Mouse (Mus musculus) spleen, adult 12 weeks (tissue): ENCODE data around the gene Efcab11.

Experiments used
- DNase-seq: peaks from one replicate; pipeline ENCODE4 v3.0.0; 2022; ENCODE audit warnings: low spot score

Efcab11 gene

DNA sequence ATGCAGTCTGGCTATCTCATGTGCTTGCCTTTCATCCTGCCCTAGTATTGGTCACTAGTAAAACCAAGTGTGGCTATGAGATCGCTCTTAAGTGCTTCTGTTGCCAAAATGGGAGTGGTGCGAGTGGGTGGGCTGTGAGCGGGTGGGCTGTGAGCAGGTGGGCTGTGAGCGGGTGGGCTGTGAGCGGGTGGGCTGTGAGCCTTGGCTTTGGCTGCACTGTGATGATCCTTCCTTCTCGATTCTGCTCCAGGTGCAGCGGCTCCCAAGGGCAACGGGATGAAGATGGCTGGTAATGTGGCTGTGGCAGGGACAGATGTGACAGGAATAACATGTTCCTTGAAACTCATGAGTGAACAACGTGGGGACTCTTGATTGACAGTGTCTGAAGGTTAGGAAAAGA lies 128.0 kb downstream of the Efcab11 start:
- no peak for DNase-seq

DNA sequence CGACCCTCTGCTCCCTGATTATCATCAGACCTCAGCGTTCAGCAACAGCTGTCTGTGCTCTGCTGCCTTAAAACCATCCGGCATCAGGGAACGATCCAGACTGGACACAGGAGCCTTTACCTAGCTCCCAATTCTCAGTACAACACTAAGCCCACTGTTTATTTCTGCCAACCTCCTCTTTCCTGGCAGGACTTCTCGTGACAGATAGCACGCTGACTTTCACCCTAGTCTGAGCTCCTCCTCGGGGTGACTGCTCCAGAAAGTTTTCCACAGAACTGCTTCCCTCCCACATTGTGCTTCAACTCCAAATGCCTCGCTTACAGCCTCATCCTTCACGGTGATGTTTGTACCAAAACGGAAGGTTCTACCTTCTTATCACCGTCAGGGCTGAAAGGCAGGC lies 131.3 kb downstream of the Efcab11 start:
- DNase-seq = no peak

DNA sequence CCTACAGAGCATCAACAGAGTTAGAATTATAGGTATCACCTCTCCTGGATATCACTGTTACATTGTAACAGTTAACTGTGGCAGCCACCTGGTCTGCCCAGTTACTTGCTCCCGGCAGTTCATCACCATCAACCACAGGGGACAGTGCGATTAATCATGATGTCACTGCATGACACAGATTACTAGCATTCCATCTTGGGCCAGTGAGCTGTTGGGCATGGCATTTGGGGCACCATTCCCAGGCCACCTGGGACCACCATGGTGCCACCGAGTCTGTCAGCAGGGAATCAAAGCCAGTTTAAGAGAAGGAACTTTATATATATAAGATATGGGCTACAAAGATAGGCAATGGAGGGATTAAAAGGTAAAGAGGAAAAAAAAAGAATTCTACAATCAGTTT lies 134.8 kb downstream of the Efcab11 start:
- DNase-seq = no peak

DNA sequence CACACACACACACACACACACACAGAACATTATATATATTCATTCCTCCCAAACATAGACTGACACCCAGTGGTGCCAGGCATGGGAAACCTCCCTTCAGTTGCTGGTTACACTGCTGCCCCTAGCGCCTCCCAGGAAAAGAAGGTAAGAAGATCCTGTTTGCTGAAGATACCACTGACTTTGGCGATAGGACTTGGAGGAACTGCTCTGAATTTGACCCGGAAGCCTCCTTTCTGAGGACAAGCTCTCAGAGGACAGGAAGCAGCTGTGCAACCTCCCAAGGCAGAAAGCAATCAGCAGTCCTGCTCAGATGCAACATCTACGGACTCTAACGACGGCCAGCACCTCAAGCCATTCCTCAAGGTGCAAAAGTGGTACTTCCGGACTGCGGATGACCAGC lies 142.6 kb downstream of the Efcab11 start:
- DNase-seq = no peak

DNA sequence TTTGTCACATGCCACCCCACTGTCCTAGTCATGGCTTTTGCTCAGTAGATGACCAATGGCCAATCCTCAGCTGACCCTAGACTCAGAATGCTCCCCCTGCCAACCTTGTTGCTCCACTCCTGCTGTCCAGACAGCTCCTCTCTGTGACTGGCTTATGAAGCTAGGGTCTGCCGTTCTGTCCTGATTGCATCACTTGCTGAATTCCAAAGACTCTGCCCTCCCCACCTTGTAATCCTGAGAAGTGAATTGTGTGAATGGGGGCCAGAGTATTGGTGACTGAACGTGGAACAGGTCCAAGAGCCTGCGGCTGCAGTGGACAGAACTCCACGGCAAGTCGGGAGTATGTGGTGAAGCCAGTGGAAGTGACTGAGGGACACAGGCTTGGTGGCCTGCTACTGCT lies 145.0 kb downstream of the Efcab11 start:
- DNase-seq = no peak

DNA sequence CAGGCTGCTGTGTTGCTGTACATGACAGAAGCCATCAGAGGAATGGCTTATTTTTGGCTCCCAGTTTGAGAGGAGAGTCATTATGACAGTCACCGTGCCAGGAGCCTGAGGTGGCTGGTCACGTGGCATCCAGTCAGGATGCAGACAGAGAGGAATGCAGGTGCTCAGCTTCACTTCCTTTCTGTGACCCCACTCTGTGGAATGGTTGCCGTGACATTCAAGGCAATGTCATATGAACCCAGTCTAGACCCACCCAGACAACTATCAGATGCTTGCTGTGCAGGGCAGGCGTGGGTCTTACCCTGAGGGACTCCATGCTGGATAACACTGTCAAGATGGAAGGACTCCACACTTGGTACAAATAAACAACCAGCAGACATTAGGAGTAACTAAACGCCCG lies 146.0 kb downstream of the Efcab11 start:
- no peak for DNase-seq

DNA sequence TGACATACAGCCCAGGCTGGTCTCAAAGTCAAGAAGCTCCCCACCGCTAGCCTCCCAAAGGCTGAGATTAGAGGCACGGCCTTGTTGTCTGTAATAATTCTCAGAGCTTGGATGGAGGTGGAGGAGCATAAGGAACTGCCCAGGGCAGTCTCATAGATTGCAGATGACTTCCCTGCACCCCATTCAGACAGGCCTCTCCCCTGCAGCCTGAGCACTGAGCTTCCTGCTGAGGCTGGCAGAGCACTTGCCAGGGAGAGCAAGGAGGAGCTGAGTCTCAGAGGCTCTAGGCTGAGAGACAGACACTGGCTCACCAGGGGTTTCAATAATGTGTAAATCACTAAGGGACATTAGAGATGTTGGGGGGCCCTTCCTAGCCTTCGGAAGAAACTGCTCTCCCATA lies 147.3 kb downstream of the Efcab11 start:
- DNase-seq = no peak

DNA sequence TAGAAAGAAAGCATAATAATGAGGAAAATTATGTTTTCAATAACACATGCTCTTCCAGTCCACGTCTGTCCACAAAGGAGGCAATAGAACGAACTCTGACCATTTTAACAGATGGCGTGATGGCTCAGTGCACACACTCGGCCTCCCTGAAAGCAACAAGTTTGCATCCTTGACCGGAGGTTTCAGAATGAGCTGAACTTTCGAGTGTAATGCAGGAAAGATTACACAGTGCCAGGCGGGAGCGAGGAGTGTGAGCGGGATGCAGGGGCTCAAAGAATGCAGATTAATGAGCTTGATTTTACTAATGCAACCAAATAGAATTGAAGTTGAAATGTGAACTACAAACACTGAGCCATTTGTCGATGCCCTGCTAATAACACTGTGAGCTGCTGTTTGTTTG lies 149.1 kb downstream of the Efcab11 start:
- no peak for DNase-seq

DNA sequence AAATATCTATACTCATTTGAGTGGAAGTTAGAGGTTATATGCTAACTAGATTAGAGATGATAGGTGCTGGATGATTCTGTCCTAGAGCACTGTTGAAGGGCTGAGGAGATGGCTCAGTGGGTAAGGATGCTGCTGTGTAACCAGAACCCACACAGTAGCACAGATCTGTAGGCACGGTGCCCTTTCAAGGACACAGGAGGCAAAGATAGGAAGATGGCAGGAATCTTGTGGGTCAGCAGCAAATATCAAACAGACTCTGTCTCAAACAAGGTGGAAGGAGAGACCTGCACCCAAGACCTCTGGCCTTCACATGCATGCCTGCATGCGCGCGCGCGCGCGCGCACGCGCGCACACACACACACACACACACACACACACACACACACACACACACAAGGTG lies 160.0 kb downstream of the Efcab11 start:
- DNase-seq = no peak

DNA sequence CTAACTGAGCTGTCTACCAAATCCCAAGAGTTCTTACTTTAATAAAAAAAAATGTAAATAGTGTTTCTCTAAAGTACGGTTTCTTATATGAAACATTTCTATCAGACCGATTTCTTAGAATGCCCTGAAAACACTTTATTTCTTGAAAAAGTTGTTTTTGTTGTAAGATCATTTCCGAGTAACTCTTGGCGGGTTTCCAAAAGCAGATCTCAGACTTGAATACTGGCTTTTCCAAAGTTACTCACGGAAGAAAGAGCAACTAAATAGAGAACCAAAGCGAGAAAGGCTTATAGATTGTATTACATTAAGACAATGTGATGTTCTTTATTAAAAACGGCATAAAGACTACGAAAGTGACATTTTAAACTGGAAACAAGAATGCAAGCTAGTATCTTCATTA lies 160.4 kb downstream of the Efcab11 start:
- no peak for DNase-seq

DNA sequence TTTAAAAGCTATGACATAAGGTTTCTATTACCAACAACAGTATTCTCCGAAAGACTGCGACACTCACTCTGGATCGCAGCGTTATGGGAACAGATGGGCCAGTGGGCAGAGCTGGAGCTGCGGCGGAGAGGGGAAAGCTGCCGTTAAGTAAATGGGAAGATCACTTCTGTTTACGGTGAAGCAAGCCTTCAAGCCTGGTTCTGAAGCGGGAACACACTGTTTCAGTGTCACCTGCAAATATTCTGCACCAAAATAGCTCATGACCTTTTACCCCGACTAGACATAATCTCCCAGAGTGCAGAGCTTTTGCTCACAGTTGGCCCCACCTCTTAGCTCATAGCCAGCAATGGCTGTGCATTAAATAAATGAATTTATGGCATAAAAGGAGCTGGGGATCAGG lies 162.9 kb downstream of the Efcab11 start:
- no peak for DNase-seq

DNA sequence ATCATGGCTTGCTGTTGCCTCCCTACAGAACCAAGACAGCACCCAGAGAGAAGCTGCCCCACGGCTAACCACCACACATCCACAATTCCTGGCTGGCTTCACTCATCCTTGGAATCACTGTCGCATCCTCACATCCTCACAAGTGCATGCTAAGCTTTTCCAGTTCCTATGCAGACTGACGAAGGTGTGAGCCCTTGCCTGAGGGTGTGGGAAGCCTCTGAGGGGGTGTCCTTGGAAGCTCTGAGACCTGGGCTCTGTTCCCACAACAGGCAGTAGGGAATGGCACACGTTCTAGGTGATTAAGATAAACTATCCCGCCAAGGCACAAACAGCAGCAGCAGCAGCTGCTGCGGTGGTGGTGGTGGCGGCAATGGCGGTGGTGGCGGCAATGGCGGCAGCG lies 164.5 kb downstream of the Efcab11 start:
- no peak for DNase-seq

DNA sequence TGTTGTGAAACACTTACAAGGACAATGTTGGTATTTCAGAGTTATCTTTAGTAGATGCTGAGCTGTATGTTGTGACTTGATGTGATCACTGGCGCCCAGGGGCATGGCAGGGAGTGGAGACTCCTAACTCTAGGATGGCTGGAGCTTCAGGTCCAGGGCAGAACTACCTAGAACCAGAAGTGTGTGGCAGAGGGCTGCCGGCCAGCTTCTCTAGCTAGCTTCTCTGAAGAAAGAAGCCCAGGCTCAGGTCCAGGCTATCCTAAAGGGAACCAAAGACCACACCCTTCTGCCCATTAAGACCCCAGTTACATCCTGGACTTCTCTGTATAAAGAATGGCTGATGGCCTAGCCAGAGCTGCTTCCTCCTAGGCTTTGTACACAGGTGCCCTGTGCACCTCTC lies 166.1 kb downstream of the Efcab11 start:
- no peak for DNase-seq

DNA sequence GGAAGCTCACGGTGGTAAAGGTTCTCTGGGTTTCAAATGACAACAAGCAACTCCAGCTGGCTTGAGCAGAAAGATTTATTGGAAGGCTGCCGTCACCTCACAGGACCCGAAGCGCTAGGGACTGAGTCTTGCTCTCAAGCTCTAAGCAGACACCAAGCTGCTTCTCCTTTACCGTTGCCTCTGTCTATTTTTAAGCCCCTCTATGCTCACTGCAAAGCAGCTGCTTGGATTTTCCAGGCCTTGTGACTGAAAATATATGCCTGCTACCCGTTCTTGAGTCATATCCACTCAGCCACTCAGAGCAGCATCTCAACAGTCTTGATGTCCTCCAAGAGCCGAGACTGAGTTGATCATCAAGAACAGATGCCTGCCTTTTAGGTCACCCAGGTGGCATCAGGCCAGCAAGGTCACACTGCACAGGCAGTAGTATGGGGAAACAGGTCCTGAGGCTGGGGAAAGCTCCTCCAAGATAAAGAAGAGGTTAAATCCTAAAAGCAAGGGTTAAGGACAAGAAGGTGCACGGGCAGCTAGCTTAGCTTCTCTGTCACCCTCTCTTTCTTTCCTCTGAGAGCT lies 168.1 kb downstream of the Efcab11 start:
- DNase-seq = no peak

DNA sequence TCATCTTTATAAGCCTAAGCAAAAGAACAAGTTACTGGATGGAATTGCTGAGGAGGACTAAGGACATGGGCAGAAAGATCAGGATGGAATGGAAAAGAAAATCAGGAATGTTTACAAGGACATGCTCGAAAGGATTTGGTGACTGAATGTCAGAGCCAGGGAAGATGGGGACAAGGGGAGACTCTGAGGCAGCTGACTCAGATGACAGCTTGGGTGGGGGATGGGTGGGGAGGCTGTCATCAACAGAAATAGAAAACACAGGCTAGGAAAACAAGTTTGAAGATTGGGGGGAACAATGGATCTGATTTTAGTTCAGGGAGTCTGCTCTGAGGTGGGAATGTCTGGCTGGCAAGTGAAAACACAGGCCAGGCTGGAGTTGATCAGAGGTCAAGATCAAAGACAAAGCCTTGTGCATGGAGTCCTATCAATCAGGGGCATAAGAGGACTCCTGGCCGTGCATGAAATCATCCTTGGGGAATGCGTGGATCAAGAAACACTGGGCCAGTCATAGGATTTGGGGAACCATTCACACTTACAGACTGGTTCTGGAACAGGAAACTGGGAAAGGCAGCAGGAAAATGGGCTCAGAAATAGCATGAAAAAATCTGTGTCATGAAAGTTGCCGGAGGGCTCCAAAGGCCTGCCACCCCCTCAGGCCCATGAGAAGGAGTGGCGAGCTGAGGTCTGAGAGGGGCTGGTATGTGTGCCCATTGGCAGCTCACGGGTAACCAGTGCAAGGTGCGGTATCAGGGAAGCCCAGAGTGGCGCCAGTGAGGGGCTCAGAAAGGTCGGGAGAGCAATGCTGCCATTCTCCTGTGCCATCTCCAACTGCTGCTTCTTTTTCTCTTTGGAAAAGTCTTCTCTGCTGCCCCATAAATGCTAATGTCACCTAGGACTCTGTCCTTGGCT lies 168.9 kb downstream of the Efcab11 start:
- DNase-seq = no peak

DNA sequence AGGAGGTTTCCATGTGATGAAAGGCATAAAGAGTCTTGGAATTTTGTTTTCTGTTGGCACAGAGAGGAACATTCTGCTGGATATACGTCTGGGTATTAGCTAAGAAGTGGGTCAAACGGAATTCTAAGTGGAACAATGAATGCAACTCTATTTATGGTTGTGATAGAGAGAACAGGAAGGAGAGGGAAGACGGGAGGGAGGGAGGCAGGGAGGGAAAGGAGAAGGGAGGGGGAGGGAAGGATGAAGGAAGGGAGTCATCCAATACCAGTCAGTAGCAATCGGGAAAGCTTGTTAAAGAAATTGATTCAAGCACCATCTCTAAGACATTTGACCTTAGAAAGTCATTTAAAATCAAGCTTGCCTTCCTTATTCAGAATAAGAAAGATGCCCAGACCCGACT lies 172.0 kb downstream of the Efcab11 start:
- no peak for DNase-seq

DNA sequence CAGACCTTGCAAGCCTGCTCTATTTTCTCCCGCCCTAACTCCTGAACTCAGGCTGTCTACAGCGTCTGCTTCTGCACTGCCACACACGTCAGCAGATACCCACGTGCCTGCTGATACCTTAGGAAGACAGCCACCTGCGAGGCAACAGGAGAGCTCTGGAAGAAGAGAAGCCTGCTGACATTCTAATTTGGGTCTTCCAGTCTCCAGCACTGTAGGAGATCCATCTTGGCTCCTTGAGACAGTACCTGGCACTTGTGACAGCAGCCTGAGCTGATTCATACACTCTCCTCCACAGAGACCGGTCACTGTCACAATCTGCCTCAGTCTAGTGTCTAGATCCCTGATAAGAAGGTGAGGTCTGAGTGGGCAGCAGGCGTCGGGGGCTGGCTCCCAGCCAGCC lies 182.0 kb downstream of the Efcab11 start:
- no peak for DNase-seq

DNA sequence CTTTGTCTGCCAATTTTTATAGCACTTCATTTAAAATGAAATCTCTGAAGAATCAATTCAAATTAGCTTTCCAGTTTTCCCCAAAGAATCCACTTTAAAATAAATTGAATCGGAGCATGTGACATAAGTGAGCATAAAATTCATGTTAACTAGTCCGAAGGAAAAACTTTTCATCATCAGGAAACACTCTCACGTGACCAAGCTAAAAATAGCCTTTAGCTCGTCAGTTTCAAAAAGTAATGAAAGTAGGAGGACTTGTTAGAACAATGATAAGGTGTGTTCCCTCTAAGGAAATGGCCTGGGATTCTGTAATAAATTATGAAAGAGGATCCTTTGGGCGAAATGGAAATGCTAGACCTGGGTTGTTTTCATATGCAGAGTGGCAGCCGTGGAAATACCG lies 183.9 kb downstream of the Efcab11 start:
- DNase-seq = no peak

DNA sequence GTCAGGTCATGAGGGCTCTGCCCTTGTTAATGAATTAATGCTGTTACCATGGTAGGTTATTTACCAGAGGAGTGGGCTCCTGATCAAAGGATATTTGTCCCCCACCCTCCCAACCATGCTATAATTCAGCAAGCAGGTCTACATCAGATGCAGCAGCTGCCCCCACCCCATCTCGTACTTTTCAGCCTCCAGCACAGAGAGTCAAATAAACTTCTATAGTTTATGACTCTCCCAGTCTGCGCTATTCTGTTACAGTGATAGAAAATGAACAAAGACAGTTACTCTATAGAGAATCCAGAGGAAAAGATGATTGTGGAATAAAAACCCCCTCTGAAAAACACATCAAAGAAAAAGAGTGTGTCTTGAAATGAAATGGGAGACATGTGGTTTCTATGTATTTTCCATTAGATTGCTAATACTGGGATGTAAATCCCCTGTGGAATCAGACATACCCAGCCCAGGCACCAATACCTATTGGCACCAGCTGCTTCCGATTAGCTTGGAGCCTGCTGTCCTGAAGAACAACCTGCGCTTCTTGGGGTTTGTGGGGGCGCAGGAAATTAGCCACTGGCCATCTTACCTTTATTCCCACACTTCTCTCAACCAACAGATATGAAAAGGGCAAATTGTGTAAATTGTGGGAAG lies 184.7 kb downstream of the Efcab11 start:
- no peak for DNase-seq

DNA sequence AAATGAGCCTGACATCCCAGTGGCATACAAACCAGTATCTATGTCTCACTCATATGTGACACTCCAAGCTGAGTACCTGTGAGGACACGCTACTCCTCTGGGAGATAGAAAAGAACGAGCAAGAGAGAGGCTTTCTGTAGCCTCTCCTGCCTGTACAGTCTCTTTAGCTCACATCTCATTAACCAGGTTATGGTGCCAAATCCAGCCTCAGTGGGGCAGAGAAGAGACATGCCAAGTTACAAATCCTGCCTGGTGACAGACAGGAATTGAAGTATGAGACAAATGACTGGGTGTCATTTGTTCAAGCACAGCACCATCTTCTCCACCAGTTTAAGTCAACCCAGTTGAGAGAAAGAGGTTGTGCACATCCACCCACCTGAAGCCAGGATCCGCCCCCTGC lies 190.2 kb downstream of the Efcab11 start:
- no peak for DNase-seq

DNA sequence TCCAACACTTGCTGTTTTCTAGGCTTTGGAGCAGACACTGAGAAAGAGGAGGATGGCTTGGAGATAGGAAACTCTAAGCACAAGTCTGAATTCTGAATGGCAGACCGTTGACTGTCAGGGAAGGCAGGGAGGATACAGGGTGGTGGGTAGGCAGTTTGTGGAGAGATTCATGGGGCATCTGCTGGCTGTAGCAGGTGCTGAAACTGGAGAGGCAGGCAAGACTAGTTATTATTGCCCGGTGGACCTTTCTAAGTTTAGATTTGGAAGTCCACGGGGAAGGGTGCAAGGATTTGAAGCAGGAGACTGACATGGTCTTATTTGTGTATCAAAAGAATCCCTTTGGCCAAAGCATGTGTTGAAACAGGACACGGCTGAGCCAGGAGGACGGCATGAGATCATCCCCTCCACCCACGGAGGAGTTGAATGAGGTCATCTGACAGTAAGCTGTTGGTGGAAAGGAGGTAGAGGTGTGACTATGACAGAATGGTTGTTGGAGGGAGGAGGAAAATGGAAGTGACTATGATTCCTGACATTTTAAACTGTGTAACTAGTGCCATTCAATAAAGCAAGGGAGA lies 197.7 kb downstream of the Efcab11 start:
- DNase-seq = no peak

DNA sequence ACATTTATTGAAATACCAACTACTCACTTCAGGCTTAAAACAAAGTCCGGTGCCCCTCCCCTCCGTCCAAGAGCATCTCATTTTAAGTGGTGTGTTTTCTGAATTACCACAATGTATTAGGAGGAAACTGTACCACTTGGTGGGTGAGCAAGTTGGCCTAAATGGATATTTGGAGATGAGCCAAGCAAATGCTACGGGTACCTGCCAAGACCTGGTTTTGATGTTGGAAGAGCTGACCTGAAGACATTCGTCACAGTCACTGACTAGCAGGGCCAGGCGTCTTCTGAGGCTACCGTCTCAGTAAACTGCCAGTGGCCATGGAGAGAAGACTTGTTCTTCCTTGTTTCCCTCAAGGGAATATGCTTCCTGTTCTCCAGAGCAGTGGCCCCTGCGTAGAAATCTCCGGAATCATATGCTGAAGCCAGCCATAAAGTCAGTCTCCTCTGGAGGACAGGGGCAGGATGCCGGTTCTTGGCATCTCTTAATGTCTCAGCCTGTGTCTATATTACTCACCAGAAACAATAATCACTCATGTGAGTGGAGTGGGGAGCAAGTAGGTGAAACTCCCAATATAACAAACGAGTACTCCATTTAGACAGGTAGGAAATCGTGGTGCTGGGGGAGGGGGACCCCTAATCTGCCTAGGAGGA lies 198.7 kb downstream of the Efcab11 start:
- no peak for DNase-seq

DNA sequence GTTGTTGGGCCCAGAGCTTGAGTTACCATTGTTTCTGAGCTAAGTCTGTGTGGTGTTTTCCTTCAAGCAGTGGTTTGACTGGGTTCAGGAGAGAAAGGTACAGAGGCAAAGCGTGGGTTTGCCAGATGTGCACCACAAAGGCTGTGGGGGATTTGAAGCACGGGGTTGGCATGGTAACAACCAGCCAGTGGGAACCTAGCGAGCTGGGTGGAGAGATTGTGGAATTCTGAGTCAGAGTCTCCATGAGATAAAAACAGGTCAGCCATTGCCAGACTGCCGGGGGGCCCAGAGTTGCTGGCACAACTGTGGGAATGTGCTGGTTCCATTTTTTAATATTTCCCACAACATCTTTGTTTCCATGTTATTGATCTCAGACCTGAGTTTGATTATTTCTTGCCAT lies 202.6 kb downstream of the Efcab11 start:
- no peak for DNase-seq
